Mouse (Mus musculus): ENCODE data around the gene Olfr877. TPM values are rescaled to one million over a fixed set of nuclear protein-coding genes. Genes with fewer than 3 reads are reported as not detected.
A peak's percentile ranks its signal among the peaks of the same experiment; 100 is the strongest.

Gene Olfr877
- not detected for total RNA-seq (2021)
- long read RNA-seq, experiment 1: 0 reads
- long read RNA-seq, experiment 2: 0 reads

GRCm38 (mm10) chr9:37853969-37854368, at the start of gene Olfr877:
Gene Olfr877, plus strand, starts transcription at chr9:37854269.
- DNase-seq (ENCODE audit: low spot score in 2 of 2): no peak

- no peak for DNase-seq (ENCODE audit: low spot score in 2 of 2)
These were observed 46.8 kb upstream of the Olfr877 start for GRCm38 (mm10) chr9:37807235-37807634.

- DNase-seq (ENCODE audit: low spot score in 2 of 2): no peak
These were observed 45.6 kb upstream of the Olfr877 start for GRCm38 (mm10) chr9:37808456-37808855.

- peak; percentile 4 to 9 for DNase-seq (ENCODE audit: low spot score in 2 of 2)
These were observed 45.1 kb upstream of the Olfr877 start for GRCm38 (mm10) chr9:37808976-37809375.

- no peak for DNase-seq (ENCODE audit: low spot score in 2 of 2)
These were observed 39.4 kb upstream of the Olfr877 start for GRCm38 (mm10) chr9:37814696-37815095.

- DNase-seq (ENCODE audit: low spot score in 2 of 2): no peak
These were observed 24.2 kb upstream of the Olfr877 start for GRCm38 (mm10) chr9:37829881-37830280.

- DNase-seq (ENCODE audit: low spot score in 2 of 2): no peak
These were observed 20.7 kb upstream of the Olfr877 start for GRCm38 (mm10) chr9:37833341-37833740.

- no peak for DNase-seq (ENCODE audit: low spot score in 2 of 2)
These were observed 4.8 kb upstream of the Olfr877 start for GRCm38 (mm10) chr9:37849267-37849666.

- DNase-seq (ENCODE audit: low spot score in 2 of 2): no peak
These were observed 9.3 kb downstream of the Olfr877 start for GRCm38 (mm10) chr9:37863325-37863724.

GRCm38 (mm10) chr9:37870246-37870645, 16.2 kb downstream of the Olfr877 start:
- DNase-seq (ENCODE audit: low spot score in 2 of 2): no peak

- DNase-seq (ENCODE audit: low spot score in 2 of 2): no peak
These were observed 17.0 kb downstream of the Olfr877 start for GRCm38 (mm10) chr9:37871097-37871496.

GRCm38 (mm10) chr9:37871536-37871935, 17.5 kb downstream of the Olfr877 start:
- no peak for DNase-seq (ENCODE audit: low spot score in 2 of 2)

GRCm38 (mm10) chr9:37890960-37891359, 36.9 kb downstream of the Olfr877 start:
- no peak for DNase-seq (ENCODE audit: low spot score in 2 of 2)

GRCm38 (mm10) chr9:37896661-37897060, 42.6 kb downstream of the Olfr877 start, which contains the start of gene Olfr145:
Gene Olfr145, plus strand, starts transcription at chr9:37896724.
- DNase-seq (ENCODE audit: low spot score in 2 of 2): no peak

GRCm38 (mm10) chr9:37905555-37905954, 51.5 kb downstream of the Olfr877 start:
- no peak for DNase-seq (ENCODE audit: low spot score in 2 of 2)

Other genes starting within 250 kb of the Olfr877 start
- 1 to 10 TPM; 2.3 to 3.4 TPM for gene Spa17, start 240.5 kb upstream of the Olfr877 start, total RNA-seq (2021)
- 100 to 1,000 TPM; 102 to 112 TPM for gene Tbrg1, start 197.0 kb upstream of the Olfr877 start, total RNA-seq (2021)
- gene Panx3, start 185.0 kb upstream of the Olfr877 start, total RNA-seq (2021): not detected
- gene Olfr160, start 138.0 kb upstream of the Olfr877 start, total RNA-seq (2021): not detected
- not detected for gene Olfr874, start 109.2 kb upstream of the Olfr877 start, total RNA-seq (2021)
- gene Olfr875, start 82.4 kb upstream of the Olfr877 start, total RNA-seq (2021): not detected
- gene Olfr876, start 51.2 kb upstream of the Olfr877 start, total RNA-seq (2021): not detected
- gene Olfr145, start 42.5 kb downstream of the Olfr877 start, total RNA-seq (2021): not detected
- not detected for gene Olfr878, start 63.6 kb downstream of the Olfr877 start, total RNA-seq (2021)
- gene Olfr881, start 137.6 kb downstream of the Olfr877 start, total RNA-seq (2021): not detected
- not detected for gene Olfr883, start 171.5 kb downstream of the Olfr877 start, total RNA-seq (2021)
- not detected for gene Olfr884, start 192.3 kb downstream of the Olfr877 start, total RNA-seq (2021)
- gene Olfr885, start 207.1 kb downstream of the Olfr877 start, total RNA-seq (2021): not detected
- gene Olfr887, start 229.8 kb downstream of the Olfr877 start, total RNA-seq (2021): not detected

Measured in adrenal gland, postnatal 4 days (tissue).